Mouse (Mus musculus) midbrain, embryonic 14.5 days (tissue): Measurements from ENCODE around the gene Swap70. TPM values are rescaled to one million over a fixed set of nuclear protein-coding genes. Genes with fewer than 3 reads are reported as not detected.

ENCODE experiments used
- ATAC-seq: fragments of 200-750 bp; cut with Nextera tagmentation; 2 replicates; pipeline ENCODE4 v1.8.0; 2017; ENCODE audit warnings: moderate number of reproducible peaks, moderate library complexity; ENCODE audit not compliant: low FRiP score, low TSS enrichment
- DNase-seq: peaks from one replicate; pipeline ENCODE4 v3.0.0-alpha.2; 2015
- H3K27ac ChIP-seq: fragments of 300-500 bp; sonication (generic); replicated peaks from 2 replicates; pipeline ENCODE4 v1.5.1; 2014; ENCODE audit warnings: mild to moderate bottlenecking, low read depth, low read length, moderate library complexity
- H3K27me3 ChIP-seq: fragments of 300-500 bp; sonication (generic); 2 replicates; pipeline ENCODE4 v1.6.1; 2014; ENCODE audit warnings: low read length, control low read depth, mixed read lengths; ENCODE audit not compliant: control insufficient read depth, insufficient read depth
- H3K36me3 ChIP-seq: fragments of 300-500 bp; sonication (generic); 2 replicates; pipeline ENCODE4 v1.6.1; 2014; ENCODE audit warnings: low read length, control low read depth; ENCODE audit not compliant: control insufficient read depth, insufficient read depth
- H3K4me1 ChIP-seq: fragments of 300-500 bp; sonication (generic); 2 replicates; pipeline ENCODE4 v1.6.1; 2014; ENCODE audit warnings: mild to moderate bottlenecking, antibody characterized with exemption, low read length, control low read depth; ENCODE audit not compliant: control insufficient read depth, insufficient read depth
- H3K4me2 ChIP-seq: fragments of 300-500 bp; sonication (generic); 2 replicates; pipeline ENCODE4 v1.6.1; 2014; ENCODE audit warnings: mild to moderate bottlenecking, low read length, moderate library complexity
- H3K4me3 ChIP-seq: fragments of 300-500 bp; sonication (generic); replicated peaks from 2 replicates; pipeline ENCODE4 v1.5.1; 2014; ENCODE audit warnings: low read depth, low read length
- H3K9ac ChIP-seq: fragments of 300-500 bp; sonication (generic); replicated peaks from 2 replicates; pipeline ENCODE4 v1.6.1; 2014; ENCODE audit warnings: mild to moderate bottlenecking, low read length, moderate library complexity
- H3K9me3 ChIP-seq: fragments of 300-500 bp; sonication (generic); 2 replicates; pipeline ENCODE4 v1.6.1; 2016; ENCODE audit warnings: low read length, control low read depth, mixed read lengths; ENCODE audit not compliant: control insufficient read depth
- WGBS: fragments of 180-500 bp; shearing (Covaris S2); extraction: QIAGEN DNeasy Blood & Tissue Kit; methylation state at CpG from one replicate; pipeline ENCODE4 v1.1.7; 2014; 5-methylcytosine and 5-hydroxymethylcytosine counted together
- polyA plus RNA-seq: library from polyadenylated mRNA; unstranded; fragments of >200 nt; fragmentation: Nextera tagmentation; extraction: Ambion mirVana; gene quantifications from 2 replicates; pipeline ENCODE4 v1.2.1, GENCODE M21; 2014

Swap70 gene
- polyA plus RNA-seq, 1 experiment from 2014 or later = 8.4 TPM

DNA sequence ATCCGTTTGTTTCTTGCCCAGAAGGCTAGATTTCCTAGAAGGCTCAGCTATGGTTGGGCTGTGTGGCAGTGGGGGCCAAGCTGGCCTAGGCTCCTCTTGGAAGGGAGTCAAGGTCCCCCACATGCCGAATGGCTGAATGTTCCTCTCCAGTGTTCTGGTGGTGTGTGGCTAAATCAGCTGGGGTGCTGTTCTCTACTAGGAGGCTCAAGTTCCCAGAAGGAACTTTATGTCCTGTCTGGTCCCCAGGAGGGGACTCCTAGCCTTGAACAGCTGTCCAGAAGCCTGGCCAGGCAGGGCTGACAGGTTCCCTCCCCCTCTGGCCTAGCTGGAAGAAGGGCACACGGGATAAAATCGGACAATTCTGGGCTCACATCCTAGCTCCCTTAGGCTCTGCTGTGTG, 76.1 kb downstream of the Swap70 start:
- ATAC-seq (no peak), DNase-seq (no peak)
- no peak overlapping the region for H3K9ac ChIP-seq
- no peaks in the 10 kb centered on the region for H3K4me1 ChIP-seq
- H3K27ac ChIP-seq = no peak overlapping the region
- no peak overlapping the region for H3K4me2 ChIP-seq
- H3K27me3 ChIP-seq = no peaks in the 10 kb centered on the region
- 66% methylated on average over 4 of the region's 4 CpGs for WGBS
- H3K9me3 ChIP-seq = no peaks in the 10 kb centered on the region
- H3K36me3 ChIP-seq = no peaks in the 10 kb centered on the region
- no peak overlapping the region for H3K4me3 ChIP-seq

DNA sequence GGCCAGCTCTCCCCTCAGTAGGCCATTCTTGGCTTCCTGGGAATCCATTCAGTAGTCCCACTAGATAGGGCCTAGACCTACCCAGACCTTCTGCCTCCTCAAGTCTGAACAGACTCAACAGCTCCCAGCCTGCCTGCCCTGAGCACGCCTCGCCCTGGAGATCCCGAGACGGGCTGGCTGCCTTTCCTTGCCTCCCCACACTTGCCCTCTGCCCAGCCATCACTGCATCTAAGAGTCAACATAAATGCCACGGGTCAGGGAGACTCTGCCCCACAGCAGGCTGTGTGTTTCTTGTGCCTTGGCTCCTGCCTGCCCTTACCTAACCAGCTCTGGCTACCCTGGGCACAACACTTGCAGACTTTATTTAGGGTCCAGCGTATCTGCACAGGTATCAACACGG, 76.6 kb downstream of the Swap70 start:
- no peaks in the 10 kb centered on the region for H3K4me1 ChIP-seq

DNA sequence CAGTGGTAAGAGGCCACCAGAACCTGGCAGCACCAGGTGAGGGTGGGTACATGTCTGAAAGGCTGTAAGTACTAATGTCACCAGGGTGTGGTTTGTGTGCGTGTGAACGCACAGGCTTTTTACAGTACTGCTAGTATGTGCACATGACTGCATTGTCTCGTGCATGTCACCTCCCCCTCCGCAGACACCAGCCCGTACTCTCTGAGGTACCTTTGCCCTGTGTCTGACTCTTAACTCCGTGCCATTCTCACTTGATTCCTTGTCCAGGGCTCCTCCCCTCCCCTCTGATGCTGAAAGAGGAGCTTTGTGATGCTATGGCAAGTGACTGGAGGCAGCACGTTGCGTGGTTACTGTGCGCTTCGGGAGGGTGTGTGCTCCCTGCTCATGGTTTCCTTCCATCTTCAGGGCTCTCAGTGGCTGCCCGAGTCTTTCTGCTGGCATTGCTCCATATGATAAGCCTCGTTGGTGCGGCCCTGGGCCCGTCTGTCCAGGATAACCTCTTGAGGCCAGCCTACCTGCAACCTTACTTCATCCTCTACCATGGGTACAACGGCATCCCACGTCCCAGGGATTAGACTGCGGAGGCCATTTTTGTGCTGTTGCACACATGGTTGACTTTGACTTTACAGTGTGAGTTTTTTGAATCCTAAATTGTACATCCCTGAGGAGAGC, 77.4 kb downstream of the Swap70 start:
- Histone ChIP-seq H3K4me1 (no peaks in the 10 kb centered on the region), H3K27me3 (no peaks in the 10 kb centered on the region), H3K9me3 (no peaks in the 10 kb centered on the region), H3K9ac (no peak overlapping the region), H3K4me2 (no peak overlapping the region), H3K4me3 (no peak overlapping the region), H3K27ac (no peak overlapping the region), H3K36me3 (no peaks in the 10 kb centered on the region)
- DNase-seq (no peak), ATAC-seq (no peak)
- WGBS = 92% methylated on average over 17 of the region's 17 CpGs

More for the DNA sequence above, 76.6 kb downstream of the Swap70 start:
- Histone ChIP-seq H3K4me2 (no peak overlapping the region), H3K4me3 (no peak overlapping the region), H3K36me3 (no peaks in the 10 kb centered on the region), H3K9me3 (no peaks in the 10 kb centered on the region), H3K27ac (no peak overlapping the region), H3K27me3 (no peaks in the 10 kb centered on the region), H3K9ac (no peak overlapping the region)
- WGBS = 87% methylated on average over 7 of the region's 7 CpGs
- DNase-seq (no peak), ATAC-seq (no peak)

DNA sequence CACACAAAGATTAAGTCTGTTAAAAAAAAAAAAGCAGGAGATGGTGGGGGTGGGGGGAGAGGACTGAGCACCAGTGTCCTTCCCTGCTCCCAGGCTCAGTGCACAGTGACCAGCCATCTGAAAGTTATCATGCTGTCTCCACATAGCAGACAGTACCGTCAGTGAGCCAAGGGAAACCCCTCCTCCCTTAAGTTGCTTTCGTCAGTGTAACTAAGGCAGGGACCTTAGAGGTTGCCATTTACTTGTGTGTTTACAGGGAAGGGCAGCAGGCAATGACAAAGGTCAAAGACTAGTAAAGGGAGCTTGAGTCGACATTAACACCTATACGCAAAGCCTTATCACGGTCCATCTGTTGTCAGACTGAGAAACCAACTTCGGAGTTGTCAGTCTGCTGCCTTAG, 81.4 kb downstream of the Swap70 start:
- 88% methylated on average over 6 of the region's 6 CpGs for WGBS
- H3K4me3 ChIP-seq = no peak overlapping the region

DNA sequence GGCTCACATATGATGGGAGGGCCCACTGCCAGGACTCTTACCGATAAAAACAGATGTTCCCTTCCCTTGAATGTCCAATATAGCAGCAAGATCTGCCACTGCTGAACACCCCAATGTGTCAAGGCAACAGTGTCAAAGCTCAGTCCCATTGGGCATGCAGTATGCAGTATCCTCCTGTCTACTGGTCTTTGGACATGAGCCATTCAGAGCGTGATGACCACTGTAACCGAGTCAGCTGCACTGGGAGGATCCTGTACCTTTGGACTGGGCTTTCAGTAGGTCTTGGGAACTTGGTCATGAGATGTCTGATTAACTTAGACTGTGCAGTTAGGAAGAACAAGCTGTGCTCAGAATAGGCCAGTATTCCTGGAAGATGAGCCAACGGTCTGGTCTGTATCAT, 84.0 kb downstream of the Swap70 start:
- Histone ChIP-seq H3K9me3 (no peaks in the 10 kb centered on the region), H3K27ac (no peak overlapping the region), H3K4me1 (no peaks in the 10 kb centered on the region), H3K4me3 (no peak overlapping the region), H3K36me3 (peaks cover 47% of the 10 kb centered on the region), H3K9ac (no peak overlapping the region), H3K4me2 (no peak overlapping the region), H3K27me3 (no peaks in the 10 kb centered on the region)
- WGBS = 97% methylated on average over 4 of the region's 4 CpGs
- no peak for DNase-seq
- no peak for ATAC-seq

More for the DNA sequence above, 81.4 kb downstream of the Swap70 start:
- no peak overlapping the region for H3K9ac ChIP-seq
- DNase-seq (no peak), ATAC-seq (no peak)
- H3K4me1 ChIP-seq = no peaks in the 10 kb centered on the region
- H3K9me3 ChIP-seq = no peaks in the 10 kb centered on the region
- H3K36me3 ChIP-seq = peaks cover 25% of the 10 kb centered on the region
- H3K27me3 ChIP-seq = no peaks in the 10 kb centered on the region
- no peak overlapping the region for H3K27ac ChIP-seq
- no peak overlapping the region for H3K4me2 ChIP-seq

DNA sequence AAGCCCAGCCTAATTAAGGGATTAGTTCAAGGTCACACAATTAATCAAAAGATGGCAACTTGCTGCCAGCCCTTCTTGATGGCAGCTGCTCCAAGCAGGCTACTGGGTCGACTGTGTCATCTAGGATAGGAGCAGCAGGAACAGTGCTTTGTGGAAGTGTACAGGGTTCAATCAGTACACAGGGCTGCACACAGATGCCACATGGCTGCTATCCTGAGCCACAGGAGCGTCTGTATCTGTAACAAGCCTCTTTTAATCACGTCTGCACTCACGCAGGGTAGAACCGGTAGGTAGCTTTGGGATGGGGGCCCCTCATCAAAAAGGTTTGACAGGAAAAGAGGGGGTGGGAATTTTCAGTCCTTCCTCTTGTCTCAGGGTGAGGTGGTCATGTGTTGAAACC, 84.8 kb downstream of the Swap70 start:
- peaks cover 55% of the 10 kb centered on the region for H3K36me3 ChIP-seq
- ATAC-seq = no peak
- no peak for DNase-seq

DNA sequence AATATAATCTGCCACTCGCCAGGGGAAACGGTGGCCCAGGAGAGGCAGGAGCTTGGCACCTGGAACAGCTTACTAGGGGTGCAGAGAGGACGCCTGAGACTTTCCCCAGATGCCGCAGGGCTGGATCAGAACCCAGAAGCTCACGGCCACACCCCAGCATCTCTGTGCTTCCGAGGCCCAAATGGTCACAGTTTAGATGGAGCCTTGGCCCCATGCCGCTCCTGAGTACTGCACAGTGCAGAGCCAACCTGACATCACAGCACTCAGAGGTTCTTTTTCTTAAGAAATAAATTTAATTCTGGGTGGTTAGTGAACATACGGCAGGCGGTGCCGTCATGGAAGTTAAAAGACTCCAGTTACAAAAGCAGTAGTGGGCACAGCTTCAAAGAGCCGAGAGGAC, 86.2 kb downstream of the Swap70 start:
- WGBS = 90% methylated on average over 11 of the region's 11 CpGs

More for the DNA sequence above, 84.8 kb downstream of the Swap70 start:
- 67% methylated on average over 5 of the region's 5 CpGs for WGBS
- Histone ChIP-seq H3K4me1 (no peaks in the 10 kb centered on the region), H3K9me3 (no peaks in the 10 kb centered on the region), H3K4me3 (no peak overlapping the region), H3K4me2 (no peak overlapping the region), H3K27ac (no peak overlapping the region), H3K9ac (no peak overlapping the region), H3K27me3 (no peaks in the 10 kb centered on the region)

DNA sequence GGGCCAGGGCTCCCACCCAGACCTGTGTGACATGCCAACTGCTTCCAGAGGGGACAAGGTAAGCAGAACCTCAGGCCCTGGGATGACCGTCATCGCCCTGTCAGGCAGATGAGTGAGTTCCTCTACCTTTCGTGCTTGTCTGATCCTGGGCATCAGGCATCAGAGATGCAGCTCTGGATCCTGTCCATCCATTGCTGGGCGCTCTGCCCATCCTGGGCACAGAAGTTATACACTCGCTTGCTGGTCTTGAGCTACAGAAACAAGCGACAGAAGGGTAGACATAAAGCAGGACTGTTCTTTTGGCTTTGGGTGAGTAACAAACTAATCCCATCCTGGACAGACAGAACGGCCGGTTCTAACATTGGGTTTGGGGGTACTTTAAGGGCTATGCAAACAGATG, 87.7 kb downstream of the Swap70 start:
- ATAC-seq = no peak

More for the DNA sequence above, 86.2 kb downstream of the Swap70 start:
- Histone ChIP-seq H3K36me3 (peaks cover 70% of the 10 kb centered on the region), H3K27ac (no peak overlapping the region), H3K4me3 (no peak overlapping the region), H3K27me3 (no peaks in the 10 kb centered on the region), H3K4me1 (no peaks in the 10 kb centered on the region), H3K4me2 (no peak overlapping the region), H3K9ac (no peak overlapping the region), H3K9me3 (no peaks in the 10 kb centered on the region)
- ATAC-seq (no peak), DNase-seq (no peak)

DNA sequence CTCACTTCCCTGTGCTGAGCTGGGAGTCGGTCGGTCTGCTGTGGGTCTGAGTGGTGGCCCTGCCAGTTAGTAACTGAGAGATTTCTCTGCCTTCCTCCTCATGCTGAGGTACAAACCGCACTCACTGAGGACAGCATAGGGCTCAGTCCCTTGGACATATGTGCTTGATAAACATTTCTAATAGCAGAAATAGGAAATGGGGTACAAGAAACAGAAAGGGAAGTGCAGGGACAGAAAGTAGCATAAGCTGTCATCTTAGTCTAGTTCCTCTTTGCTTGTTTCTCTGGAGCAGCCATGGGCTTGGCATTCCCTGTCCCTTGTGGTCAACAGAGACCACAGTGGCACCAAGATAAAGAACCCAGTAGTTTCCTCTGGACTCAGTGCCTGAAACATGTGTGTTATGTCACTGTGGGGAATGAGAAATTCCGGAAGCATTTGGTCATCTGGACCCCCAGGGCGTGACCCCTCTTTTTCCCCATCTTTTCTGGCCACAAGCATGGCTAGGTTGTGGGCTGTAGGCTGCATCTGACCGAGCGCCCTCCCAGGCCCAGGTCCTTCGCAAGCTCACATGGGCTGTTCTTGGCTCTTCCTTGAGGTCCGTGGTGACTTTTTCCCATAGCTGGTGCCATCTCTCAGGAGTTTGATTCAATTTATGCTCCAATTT, 92.0 kb downstream of the Swap70 start:
- no peak for ATAC-seq
- DNase-seq = no peak
- H3K9me3 ChIP-seq = no peaks in the 10 kb centered on the region
- no peak overlapping the region for H3K4me2 ChIP-seq
- H3K27ac ChIP-seq = no peak overlapping the region
- WGBS = 95% methylated on average over 9 of the region's 9 CpGs
- no peak overlapping the region for H3K9ac ChIP-seq
- no peak overlapping the region for H3K4me3 ChIP-seq
- H3K27me3 ChIP-seq = no peaks in the 10 kb centered on the region
- no peaks in the 10 kb centered on the region for H3K4me1 ChIP-seq
- peaks cover 93% of the 10 kb centered on the region for H3K36me3 ChIP-seq

More for the DNA sequence above, 87.7 kb downstream of the Swap70 start:
- H3K9me3 ChIP-seq = no peaks in the 10 kb centered on the region
- peaks cover 84% of the 10 kb centered on the region for H3K36me3 ChIP-seq
- no peaks in the 10 kb centered on the region for H3K4me1 ChIP-seq
- DNase-seq = no peak
- H3K27me3 ChIP-seq = no peaks in the 10 kb centered on the region
- no peak overlapping the region for H3K4me3 ChIP-seq
- no peak overlapping the region for H3K9ac ChIP-seq
- 96% methylated on average over 8 of the region's 8 CpGs for WGBS
- H3K4me2 ChIP-seq = no peak overlapping the region
- no peak overlapping the region for H3K27ac ChIP-seq
